Mouse (Mus musculus): Measurements from ENCODE around the gene Rps5.
A peak's percentile ranks its signal among the peaks of the same experiment; 100 is the strongest.
"Not testable (repeated sequence)": the region's sequence is repeated elsewhere in the genome, so short reads cannot be mapped to it uniquely, and the experiment has no call there.

Rps5 gene

DNA sequence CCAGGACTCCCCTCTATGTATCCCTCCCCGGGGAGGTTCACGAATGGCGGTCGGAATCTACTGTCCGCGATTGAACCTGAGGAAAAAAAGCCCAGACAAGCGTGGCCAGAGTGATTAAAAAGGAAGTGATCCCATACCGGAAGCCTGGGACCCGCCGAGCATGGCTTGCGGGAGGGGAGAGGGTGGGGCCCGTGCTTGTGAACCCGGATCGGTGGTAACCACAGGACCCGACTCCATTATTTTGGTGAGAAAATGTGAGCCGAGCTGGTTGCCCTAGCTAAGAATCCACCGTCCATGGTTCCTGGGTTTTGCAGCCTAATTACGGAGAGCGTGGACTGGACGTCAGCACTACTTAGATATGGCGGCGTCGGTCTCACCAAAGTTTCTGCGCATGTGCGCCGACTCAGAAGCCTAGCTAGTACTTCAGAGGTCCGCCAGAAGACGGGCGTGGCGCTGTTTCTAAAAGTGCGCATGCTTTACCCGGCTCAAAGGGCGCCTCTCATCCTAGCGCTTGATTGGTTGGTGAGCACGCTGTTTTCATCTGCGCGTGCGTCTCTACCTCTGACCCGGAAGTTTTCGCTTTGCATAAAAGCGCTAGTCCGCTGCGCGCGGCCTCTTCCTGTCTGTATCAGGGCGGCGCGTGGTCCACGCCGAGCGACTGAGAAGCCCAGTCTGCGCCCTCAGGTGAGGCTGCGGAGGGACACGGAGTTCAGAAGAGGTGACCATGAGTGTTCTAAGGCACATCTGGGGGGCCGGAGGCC is at the start of gene Rps5:
Gene Rps5, plus strand, starts transcription at position 586 of the 761 bp plus-strand sequence.
- DNase-seq (ENCODE audit: low read depth, low spot score) = peak; percentile 97

DNA sequence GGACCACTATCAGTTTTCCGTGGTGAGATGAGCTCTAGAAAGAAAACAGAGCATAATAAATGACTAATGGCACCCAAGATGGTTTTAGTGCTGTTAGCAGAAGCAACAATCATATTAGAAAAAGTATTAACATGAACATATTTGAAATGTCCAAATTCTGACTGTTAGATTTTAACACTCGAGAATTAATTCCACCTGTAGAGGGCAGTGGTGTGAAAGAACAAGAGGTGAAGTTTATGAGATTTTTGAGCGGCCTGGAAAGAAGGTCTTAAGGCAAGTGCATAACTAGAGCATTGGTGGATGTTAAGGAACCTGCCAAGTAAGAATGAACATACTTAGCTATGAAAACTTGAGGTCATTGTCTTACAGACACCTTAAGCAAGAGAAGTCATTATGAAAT is 47.8 kb upstream of the Rps5 start:
- DNase-seq (ENCODE audit: low read depth, low spot score) = no peak

DNA sequence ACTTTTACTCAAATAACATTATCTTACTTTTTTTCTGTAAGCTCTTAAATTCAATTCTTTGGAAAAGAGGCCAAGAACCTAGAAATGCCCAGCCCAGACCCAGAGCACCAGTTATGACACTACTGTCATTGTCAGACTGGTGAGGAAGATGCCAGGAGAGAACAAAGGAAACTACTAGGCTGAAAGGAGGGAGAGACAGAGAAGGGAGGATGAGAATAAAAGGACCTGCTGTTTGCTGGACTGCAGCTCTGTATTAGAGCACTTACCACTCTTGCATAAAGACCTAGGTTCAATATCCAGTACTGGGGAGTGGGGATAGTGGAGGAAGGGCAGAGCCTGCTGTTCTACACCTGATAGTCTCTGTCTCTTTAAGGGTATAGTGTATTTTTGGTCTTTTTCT is 42.1 kb upstream of the Rps5 start:
- no peak for DNase-seq (ENCODE audit: low read depth, low spot score)

DNA sequence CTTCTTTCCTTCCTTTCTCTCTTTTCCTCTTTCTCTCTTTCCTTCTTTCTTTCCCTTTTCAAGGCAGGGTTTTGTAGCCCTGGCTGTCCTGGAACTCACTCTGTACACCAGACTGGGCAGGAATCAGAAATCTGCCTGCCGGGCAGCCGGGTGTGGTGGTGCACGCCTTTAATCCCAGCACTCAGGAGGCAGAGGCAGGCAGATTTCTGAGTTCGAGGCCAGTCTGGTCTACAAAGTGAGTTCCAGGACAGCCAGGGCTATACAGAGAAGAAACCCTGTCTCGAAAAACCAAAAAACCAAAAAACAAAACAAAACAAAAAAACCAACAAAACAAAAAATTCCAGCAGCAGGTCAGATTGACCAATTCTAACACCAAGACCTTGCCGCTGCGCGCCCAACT is 41.6 kb upstream of the Rps5 start:
- DNase-seq (ENCODE audit: low read depth, low spot score) = not testable (repeated sequence)

DNA sequence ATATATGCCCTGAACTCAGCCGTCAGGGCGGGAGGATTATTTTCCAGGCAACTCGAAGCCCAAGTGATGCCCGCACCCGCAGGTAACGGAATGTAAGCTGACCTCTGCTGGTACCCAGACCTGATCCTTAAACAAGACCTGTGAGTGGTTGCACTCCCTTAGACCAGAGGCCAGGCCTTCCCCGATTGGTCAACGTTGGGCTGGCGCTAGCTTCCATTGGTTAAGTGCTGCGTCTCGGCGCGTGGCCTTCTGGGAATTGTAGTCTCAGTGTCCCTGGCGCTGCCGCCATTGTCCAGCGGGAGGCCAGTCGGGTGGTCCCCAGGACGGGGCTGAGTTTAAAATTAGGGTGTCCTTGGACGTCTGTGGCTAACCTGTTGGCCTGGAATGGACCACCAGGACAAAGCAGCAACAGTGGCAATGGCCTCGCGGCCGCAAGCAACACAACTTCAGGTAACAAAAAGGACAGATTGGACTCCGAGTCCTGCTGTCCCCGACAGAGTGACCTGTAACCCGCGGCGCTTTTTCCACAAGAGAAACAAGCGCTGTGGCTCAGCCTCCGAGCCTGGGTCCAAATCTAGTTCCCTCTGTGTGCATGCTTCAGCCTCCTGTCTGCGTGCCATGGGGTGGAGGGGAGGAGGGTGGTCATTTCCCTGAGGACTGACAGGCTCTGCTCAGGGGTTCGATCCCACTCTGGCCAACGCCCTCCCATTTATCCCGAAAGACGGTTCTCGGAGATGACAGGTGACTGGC is 41.0 kb upstream of the Rps5 start, which contains the start of gene Zfp128:
Gene Zfp128, plus strand, starts transcription at position 267 of the 750 bp plus-strand sequence.
- peak; percentile 71 for DNase-seq (ENCODE audit: low read depth, low spot score)

DNA sequence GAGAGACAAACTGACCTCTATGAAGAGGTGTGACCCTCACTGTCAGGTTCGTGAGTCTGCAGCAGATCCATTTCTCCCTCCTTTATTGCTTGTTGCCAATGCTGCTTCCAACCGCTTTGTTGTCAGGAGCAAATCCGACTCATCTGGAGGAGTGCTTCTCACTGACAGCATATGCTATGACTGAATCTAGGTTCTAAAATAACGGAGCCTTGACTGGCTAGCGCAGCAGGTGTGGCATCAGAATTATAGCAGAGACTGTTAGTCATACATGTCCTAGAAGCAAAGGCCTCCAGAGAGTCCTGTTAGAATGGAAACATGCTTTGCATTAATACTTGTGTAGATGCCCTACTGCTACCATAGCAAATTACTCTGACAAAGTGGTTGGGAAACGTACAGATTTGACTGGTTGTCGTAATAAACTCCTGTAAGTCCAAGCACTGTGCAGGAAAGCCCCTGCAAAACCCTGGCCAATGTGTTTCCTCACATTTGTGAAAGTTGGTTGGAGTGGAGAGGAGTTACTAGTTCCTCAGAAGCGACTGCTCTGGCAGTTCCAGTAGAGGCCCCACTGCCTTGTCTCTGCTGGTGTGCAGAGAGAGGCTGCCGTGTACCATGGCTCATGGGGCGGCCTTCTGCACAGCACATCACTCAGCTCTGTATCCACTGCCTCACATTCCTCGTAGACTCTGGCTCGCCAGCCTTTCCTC is 35.4 kb upstream of the Rps5 start:
- DNase-seq (ENCODE audit: low read depth, low spot score) = no peak

DNA sequence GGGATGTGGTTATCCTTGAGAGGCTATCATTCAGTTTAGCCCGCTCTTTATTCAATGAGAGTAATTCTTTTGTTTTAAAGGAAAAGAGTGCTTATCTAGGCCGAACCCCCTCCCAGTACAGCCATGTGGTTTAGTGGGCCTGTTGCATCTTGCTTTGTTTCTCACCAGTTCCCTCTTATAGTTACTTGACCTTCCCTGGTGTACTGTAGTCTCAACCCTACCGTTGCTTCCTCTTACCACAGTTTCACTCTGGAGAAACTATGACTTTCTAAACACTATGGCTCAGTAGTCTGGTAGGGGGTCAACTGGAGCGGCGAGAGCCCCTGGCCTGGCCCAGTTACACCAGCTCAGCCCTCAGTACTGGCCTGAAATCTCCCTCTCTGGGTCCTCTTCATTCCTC is 34.5 kb upstream of the Rps5 start:
- no peak for DNase-seq (ENCODE audit: low read depth, low spot score)

DNA sequence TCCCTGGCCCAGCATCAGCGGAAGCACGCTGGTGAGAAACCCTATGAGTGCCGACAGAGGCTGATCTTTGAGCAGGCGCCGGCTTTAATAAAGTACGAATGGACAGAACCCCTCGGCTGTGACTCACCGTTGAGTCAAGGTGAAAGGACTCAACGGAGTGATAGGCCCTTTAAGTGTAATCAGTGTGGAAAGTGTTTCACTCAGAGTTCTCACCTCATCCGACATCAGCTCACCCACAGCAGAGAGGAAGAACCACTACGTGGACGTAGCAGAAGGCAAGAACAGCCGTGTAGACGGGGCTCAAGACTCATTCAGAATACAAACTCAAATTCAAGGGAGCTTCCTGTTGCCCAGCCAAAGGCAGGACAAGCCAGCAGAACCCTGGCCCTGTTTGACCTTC is 31.2 kb upstream of the Rps5 start:
- no peak for DNase-seq (ENCODE audit: low read depth, low spot score)

DNA sequence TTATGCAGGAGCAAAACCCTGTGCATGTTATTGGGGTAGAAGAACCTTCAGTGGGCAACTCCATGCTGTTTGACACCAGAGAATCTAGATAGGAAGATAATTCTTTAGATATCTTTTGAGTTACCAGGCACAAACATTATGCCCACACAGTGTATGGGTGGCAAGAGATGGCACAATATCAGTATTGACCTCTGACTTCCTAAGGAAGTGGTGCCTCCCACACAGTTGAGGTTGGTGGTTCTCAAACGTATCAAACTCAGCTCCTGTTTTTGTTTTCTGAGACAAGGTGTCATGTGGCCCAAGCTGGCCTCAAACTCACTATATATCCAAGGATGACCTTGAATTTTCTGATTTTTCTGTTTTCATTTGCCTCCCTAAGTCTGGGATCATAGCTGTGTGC is 30.8 kb upstream of the Rps5 start:
- no peak for DNase-seq (ENCODE audit: low read depth, low spot score)

DNA sequence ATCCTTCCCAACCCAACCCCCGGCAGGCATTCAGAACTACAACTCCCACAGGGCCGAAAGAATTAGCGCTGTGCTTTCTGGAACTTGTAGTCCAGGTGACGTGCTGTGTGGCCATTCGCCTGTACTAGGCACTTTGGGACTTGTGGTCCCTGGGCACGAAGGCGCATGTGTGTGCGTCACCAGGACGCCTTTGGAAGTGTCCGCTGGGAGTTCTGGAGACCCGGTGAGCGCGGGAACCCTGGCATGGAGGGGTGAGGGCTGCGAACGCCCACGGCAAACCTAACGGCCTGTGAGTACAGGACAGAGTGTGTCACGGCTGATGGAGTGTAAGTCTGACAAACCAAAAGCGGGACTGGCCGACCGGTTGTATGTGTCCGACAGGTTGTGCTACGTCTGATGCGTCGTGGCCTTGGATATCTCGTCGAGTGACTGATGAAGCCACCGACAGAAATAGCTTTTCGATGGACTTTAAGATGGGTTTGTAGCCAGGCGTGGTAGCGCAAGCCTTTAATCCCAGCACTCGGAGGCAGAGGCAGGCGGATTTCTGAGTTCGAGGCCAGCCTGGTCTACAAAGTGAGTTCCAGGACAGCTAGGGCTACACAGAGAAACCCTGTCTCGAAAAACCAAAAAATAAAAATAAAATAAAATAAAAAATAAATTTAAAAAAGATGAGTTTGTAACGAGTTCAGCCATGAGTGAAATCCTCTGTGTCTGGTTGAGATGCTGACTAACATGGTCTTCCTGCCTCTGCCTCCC is 24.3 kb upstream of the Rps5 start, which contains the start of gene Zscan22:
Gene Zscan22, plus strand, starts transcription at position 161 of the 756 bp plus-strand sequence.
- peak; percentile 72 for DNase-seq (ENCODE audit: low read depth, low spot score)

DNA sequence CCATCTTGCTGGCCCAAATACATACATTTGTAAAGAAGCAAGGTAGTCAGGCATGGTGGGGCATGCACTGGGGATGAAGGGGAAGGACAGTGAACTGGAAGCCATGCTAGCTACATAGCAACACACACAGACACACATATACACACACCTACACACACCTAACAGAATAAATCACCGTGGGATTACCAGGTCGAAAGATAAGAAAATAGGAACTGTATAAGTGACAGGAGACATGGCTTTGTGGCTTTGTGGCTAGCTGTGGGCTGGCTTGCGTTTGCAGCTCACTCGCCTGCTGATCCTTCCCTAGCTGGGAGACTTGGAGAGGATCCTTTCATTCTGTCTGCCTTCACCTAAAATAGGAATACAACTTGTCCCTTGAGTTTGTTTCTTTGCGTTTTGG is 20.6 kb upstream of the Rps5 start:
- no peak for DNase-seq (ENCODE audit: low read depth, low spot score)

DNA sequence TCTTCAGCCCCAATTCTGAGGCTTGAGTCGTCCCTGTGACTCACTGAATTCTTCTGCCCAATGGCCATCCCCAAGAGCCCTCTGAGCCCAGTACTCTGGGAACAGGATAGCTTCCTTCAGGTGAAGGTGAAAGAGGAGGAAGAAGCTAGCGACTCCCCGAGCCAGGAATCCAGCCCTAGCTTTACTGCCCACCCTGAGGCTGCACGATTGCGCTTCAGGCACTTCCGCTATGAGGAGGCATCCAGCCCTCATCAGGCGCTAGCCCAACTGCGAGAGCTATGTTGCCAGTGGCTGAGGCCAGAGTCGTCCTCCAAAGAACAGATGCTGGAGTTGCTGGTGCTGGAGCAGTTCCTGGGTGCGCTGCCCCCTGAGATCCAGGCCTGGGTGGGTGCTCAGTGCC is 18.5 kb upstream of the Rps5 start:
- DNase-seq (ENCODE audit: low read depth, low spot score) = no peak

DNA sequence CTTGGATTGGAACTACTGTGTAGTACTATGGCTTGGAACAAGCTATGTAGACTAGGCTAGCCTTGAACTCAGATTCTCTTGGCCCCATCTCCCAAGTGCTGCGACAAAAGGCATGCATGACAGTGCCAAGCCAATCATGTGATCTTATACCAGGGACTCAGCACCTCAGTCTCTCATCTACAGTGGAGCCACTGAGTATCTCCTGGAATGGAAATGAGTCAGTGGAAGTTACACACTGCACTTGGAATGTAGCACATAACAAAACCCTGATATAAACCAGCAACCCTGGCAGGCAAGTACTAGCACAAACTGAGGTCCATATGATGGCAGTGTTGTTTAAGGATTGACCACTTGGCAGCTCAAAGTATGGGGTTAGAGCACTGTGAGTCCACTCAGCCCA is 16.9 kb upstream of the Rps5 start:
- DNase-seq (ENCODE audit: low read depth, low spot score) = no peak

DNA sequence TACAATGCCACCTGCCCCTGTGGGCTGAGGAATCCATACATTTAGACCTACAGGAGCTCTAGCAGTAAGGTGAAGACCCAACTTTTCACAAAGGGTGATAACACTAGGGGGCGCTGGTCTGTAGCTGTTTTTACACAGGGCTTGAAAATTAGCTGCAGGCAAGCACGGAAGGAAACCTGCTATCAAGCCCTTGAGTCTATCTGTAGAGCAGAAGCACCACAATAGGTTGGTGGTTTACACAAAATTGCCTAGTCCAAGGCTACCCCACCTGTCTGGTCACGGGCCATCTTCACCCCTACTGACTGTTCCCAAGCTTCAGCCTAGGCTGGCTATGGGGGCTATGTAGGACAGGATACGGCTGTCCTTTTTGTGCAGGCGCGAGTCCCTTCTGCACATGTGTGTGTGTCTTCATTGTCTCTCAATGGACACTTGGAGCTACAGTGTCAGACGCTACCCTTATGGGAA is 12.6 kb upstream of the Rps5 start:
- no peak for DNase-seq (ENCODE audit: low read depth, low spot score)

DNA sequence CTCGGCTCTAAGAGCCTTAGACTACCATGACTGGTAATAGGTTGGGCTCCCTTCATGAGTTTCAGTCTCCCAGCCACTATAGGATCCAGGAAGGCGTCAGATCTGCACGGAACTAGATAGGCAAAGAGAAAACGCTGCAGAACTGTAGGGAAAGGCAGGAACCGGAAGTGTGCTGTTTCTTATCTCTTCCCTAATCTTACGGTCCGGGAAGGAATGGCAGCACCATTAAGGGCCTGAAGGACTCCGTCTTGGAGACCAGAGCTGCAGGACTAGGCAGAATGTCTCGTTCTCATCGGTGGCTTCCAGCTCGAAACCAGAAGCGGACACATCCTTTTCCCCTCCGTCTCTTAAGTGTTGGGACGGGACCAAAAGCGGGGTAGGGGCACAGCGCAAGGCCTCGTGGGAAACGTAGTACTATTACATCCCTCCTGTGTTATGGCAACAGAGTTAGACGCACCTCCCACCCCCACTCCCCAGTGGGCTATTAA is 11.9 kb upstream of the Rps5 start:
- DNase-seq (ENCODE audit: low read depth, low spot score) = no peak

DNA sequence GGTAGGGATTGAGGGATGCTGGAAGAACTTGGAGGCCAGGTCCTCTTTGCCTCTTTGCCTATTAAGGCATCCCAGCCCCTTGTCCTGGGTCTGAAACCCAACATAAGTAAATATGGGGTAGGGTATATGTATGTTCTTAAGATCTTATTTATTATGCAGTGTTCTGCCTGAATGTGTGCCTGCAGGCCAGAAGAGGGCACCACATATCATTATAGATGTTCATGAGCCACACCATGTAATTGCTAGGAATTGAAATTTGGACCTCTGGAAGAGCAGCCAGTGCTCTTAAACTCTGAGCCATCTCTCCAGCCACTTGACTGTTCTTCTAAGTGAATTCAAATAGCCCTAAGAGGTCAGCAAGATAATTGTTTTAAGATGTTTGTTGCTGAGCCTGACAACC is 8.5 kb upstream of the Rps5 start:
- DNase-seq (ENCODE audit: low read depth, low spot score) = no peak

DNA sequence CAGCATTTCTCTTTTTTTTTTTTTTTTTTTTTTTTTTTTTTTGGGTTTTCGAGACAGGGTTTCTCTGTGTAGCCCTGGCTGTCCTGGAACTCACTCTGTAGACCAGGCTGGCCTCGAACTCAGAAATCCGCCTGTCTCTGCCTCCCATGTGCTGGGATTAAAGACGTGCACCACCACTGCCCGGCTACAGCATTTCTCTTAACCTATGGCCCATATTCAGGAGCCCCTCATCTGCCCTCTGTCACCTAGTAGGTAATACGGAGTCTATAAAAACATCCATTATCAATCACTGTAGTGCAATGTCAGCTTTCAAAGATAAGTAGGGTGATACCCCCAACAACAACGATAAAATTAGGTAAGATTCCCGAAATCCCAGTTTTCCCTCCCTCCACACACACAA is 1.6 kb upstream of the Rps5 start:
- not testable (repeated sequence) for DNase-seq (ENCODE audit: low read depth, low spot score)

DNA sequence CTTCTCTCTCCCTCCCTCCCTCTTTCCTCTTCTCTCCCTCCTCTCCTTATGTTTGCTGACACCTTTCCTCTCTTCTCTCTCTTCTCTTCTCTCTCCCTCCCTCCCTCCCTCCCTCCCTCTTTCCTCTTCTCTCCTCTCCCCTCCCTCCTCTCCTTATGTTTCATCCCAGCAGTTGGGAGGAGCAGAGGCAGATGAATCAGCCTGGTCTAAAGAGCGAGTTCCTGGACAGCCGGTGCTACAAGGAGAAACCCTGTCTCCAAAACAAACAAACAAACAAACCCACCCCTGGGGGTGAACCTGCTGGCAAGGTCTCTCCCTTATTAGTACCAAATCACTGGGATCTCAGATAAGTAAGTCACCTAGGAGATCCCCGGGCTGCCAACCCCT is 779 bp upstream of the Rps5 start:
- no peak for DNase-seq (ENCODE audit: low read depth, low spot score)

DNA sequence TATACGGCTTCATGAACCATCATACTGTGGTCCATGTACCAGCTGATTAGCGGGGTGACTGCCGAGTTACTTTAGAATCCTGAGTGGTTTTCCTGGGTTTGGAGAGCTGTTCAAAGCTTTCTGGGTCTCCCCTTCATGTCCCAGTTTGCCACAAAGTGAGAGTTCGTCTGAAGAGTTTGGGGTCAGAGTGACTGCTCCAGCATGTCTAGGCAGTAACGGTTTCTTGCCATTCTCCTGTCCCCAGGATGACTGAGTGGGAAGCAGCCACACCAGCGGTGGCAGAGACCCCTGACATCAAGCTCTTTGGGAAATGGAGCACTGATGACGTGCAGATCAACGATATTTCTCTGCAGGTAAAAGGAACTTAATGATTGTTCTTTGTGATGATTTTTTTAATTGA is 639 bp downstream of the Rps5 start:
- DNase-seq (ENCODE audit: low read depth, low spot score) = no peak

DNA sequence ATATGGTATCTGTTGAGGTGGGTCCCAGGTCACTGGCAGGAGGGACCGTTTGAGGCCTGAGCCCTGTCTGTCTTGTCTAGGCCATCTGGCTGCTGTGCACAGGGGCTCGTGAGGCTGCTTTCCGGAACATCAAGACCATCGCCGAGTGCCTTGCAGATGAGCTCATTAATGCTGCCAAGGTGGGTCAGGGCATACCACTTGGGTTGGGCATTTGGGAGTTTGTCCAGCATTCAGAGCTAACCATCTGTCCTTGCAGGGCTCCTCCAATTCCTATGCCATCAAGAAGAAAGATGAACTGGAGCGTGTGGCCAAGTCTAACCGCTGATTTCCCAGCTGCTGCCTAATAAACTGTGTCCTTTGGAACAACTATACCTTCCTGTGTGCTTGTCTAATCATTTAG is 4.2 kb downstream of the Rps5 start:
- no peak for DNase-seq (ENCODE audit: low read depth, low spot score)

DNA sequence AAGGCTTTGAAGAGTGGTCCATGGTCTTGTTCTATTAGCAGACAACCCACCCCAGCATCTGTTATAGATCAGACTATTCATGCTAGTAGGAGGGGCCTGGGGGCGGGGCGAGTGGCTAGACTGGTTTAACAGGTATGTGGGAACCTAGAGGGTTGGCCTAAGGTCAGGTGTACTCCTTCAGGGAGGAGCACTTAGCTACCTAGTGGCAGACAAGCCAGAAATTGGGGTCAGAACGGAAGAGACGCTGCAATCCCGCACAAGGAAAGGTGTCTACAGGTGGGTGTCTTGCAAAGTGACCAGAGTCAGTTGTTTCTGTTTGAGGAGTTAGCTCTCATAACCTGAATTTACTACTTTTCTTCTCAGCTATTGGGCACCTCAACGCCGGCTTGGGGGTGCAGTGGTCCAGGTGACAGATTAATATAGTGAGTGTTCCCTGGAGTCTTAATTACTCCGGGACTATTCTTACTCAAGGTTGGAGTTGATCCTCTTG is 5.1 kb downstream of the Rps5 start, which contains the start of gene Rnf225:
Gene Rnf225, plus strand, starts transcription at position 226 of the 490 bp plus-strand sequence.
- DNase-seq (ENCODE audit: low read depth, low spot score) = no peak
